Mouse (Mus musculus): ENCODE results near the gene Clnk.

GRCm38 (mm10) chr5:38879989-38880706 lies 3.5 kb upstream of the Clnk start:
- TF ChIP-seq CTCF (IDR thresholded peaks at IDR 0.05; ENCODE audit: borderline replicate concordance, control insufficient read depth, extremely low read depth, insufficient read depth, low read length, poor library complexity) (no peak), POLR2A (IDR thresholded peaks at IDR 0.05; ENCODE audit: control insufficient read depth, extremely low read depth, insufficient read depth, low read length, poor library complexity) (no peak)
